Mouse (Mus musculus) embryonic facial prominence, embryonic 11.5 days (tissue): ENCODE measurements around the gene Maml3. TPM values are rescaled to one million over a fixed set of nuclear protein-coding genes. Genes with fewer than 3 reads are reported as not detected.

Source experiments
- ATAC-seq: fragments of 200-750 bp; cut with Nextera tagmentation; replicated peaks from 2 replicates; pipeline ENCODE4 v1.8.0; 2017; ENCODE audit warnings: low read depth; ENCODE audit not compliant: insufficient number of reproducible peaks, low FRiP score, low TSS enrichment
- DNase-seq: peaks from one replicate; pipeline ENCODE4 v3.0.0-alpha.2; 2015; ENCODE audit warnings: low spot score
- H3K27ac ChIP-seq: fragments of 300-500 bp; sonication (generic); replicated peaks from 2 replicates; pipeline ENCODE4 v1.5.1; 2014; ENCODE audit warnings: mild to moderate bottlenecking, low read depth, low read length, control low read depth
- H3K27me3 ChIP-seq: fragments of 300-500 bp; sonication (generic); 2 replicates; pipeline ENCODE4 v1.6.1; 2014; ENCODE audit warnings: mild to moderate bottlenecking, low read length, moderate library complexity, mixed read lengths; ENCODE audit not compliant: control insufficient read depth, insufficient read depth
- H3K36me3 ChIP-seq: fragments of 300-500 bp; sonication (generic); replicated peaks from 2 replicates; pipeline ENCODE4 v1.6.1; 2014; ENCODE audit warnings: low read depth, mild to moderate bottlenecking, low read length, moderate library complexity, mixed read lengths; ENCODE audit not compliant: control insufficient read depth, insufficient read depth
- H3K4me1 ChIP-seq: fragments of 300-500 bp; sonication (generic); 2 replicates; pipeline ENCODE4 v1.6.1; 2014; ENCODE audit warnings: low read length, mixed read lengths; ENCODE audit not compliant: control insufficient read depth, insufficient read depth
- H3K4me2 ChIP-seq: fragments of 300-500 bp; sonication (generic); 2 replicates; pipeline ENCODE4 v1.6.1; 2014; ENCODE audit warnings: low read depth, mild to moderate bottlenecking, control low read depth, low read length, moderate library complexity
- H3K4me3 ChIP-seq: fragments of 300-500 bp; sonication (generic); 2 replicates; pipeline ENCODE4 v1.5.1; 2014; ENCODE audit warnings: low read depth, low read length, control low read depth
- H3K9ac ChIP-seq: fragments of 300-500 bp; sonication (generic); replicated peaks from 2 replicates; pipeline ENCODE4 v1.6.1; 2014; ENCODE audit warnings: mild to moderate bottlenecking, control low read depth, low read length
- H3K9me3 ChIP-seq: fragments of 300-500 bp; sonication (generic); replicated peaks from 2 replicates; pipeline ENCODE4 v1.6.1; 2016; ENCODE audit warnings: mild to moderate bottlenecking, low read length, inconsistent platforms, mixed read lengths; ENCODE audit not compliant: control insufficient read depth
- WGBS: fragments of 180-500 bp; shearing (Covaris S2); extraction: QIAGEN DNeasy Blood & Tissue Kit; methylation state at CpG from one replicate; pipeline ENCODE4 v1.1.7; 2014; 5-methylcytosine and 5-hydroxymethylcytosine counted together
- polyA plus RNA-seq: library from polyadenylated mRNA; unstranded; fragments of >200 nt; fragmentation: Nextera tagmentation; extraction: Ambion mirVana; gene quantifications from 2 replicates; pipeline ENCODE4 v1.2.1, GENCODE M21; 2014

Maml3 gene
- polyA plus RNA-seq, 1 experiment from 2014 or later: 4.4 TPM

GRCm38 (mm10) chr3:51937176-51937575 is 167.7 kb downstream of the Maml3 start:
- Histone ChIP-seq H3K4me3 (no peak overlapping the region), H3K9ac (no peak overlapping the region), H3K36me3 (no peaks in the 10 kb centered on the region), H3K4me1 (no peaks in the 10 kb centered on the region), H3K27me3 (no peaks in the 10 kb centered on the region), H3K9me3 (no peaks in the 10 kb centered on the region), H3K27ac (no peak overlapping the region), H3K4me2 (no peak overlapping the region)
- 89% methylated on average over 5 of the region's 5 CpGs for WGBS
- ATAC-seq: no peak
- no peak for DNase-seq

DNA sequence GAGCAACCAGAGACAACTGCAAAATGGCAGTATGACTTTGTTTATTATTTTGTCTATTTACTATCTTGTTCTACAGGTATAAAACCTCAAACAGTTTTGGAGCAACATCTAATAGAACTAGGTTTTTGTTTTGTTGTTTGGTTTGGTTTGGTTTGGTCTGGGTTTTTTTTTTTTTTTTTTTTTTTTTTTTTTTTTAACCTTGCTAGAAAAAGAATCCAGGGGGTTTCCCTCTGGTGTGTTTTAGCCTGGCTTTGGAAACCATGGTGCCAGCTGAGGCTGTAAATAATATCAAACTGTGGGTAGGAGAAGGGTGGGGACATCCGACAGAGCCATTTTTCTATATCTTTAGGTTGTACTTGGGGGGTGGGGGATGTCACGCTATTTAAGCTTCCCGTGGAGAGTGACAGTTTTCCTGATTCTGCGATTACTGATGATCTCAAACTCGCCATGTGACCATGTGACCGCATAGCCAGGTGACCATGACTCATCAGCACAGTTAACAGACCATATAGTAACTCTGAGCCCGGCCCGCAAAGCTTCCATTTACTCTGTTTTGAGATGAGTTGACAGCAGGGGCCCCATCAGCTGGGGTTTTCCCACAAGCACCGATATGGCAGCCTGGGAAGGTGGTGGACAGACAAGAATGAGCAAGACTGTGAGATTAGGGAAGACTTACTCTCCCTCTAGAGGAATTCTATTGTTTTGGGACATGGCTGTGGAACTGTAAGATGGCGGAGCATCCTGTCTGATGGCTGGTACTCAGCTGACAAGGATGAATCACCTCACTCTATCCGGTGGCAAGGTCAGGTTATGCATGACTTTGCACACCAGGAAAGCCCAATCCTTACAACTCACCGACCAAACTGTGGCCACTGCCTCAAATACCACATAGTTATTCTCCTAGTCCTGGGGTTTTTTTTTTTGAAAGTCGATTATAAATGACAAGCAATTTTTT is 170.1 kb downstream of the Maml3 start:
- 91% methylated on average over 13 of the region's 13 CpGs for WGBS
- ATAC-seq: no peak

GRCm38 (mm10) chr3:51928188-51928587 is 176.7 kb downstream of the Maml3 start:
- Histone ChIP-seq H3K27ac (no peak overlapping the region), H3K27me3 (no peaks in the 10 kb centered on the region), H3K4me2 (no peak overlapping the region), H3K4me1 (no peaks in the 10 kb centered on the region), H3K9ac (no peak overlapping the region), H3K9me3 (no peaks in the 10 kb centered on the region), H3K36me3 (no peaks in the 10 kb centered on the region), H3K4me3 (no peak overlapping the region)
- WGBS: 60% methylated on average over 14 of the region's 14 CpGs
- DNase-seq (peak; percentile 46), ATAC-seq (no peak)

More for the DNA sequence above, 170.1 kb downstream of the Maml3 start:
- Histone ChIP-seq H3K9ac (no peak overlapping the region), H3K27ac (no peak overlapping the region), H3K27me3 (no peaks in the 10 kb centered on the region), H3K36me3 (no peaks in the 10 kb centered on the region), H3K4me1 (no peaks in the 10 kb centered on the region), H3K4me2 (no peak overlapping the region), H3K4me3 (no peak overlapping the region), H3K9me3 (no peaks in the 10 kb centered on the region)
- DNase-seq: no peak

GRCm38 (mm10) chr3:51927591-51927990 is 177.3 kb downstream of the Maml3 start:
- WGBS: 54% methylated on average over 7 of the region's 7 CpGs

DNA sequence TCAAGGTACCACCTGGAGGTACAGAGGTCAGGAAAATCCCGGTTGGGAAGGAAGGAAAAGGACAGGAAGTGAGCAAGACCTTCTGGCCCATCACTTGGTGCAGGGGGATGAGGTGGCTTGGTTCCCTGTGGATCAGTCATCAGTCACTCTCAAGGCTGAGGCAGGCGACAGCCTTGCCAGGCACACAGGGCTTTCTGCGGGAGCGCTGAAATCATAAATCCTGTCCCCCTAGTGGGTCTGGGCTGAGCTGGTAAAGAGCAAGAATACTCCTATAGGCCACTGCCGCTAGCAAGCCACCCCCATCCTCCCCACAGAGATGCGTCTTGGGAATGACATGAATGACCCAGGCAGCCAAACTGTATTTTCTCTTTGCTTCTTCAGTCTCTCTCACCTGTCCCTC is 177.8 kb downstream of the Maml3 start:
- Histone ChIP-seq H3K4me3 (no peak overlapping the region), H3K36me3 (no peaks in the 10 kb centered on the region), H3K4me2 (no peak overlapping the region), H3K9me3 (no peaks in the 10 kb centered on the region), H3K27ac (no peak overlapping the region), H3K27me3 (no peaks in the 10 kb centered on the region), H3K9ac (no peak overlapping the region; the same call in 1 of the 2 replicates), H3K4me1 (no peaks in the 10 kb centered on the region)
- ATAC-seq (no peak), DNase-seq (no peak)
- 60% methylated on average over 6 of the region's 6 CpGs for WGBS

More at GRCm38 (mm10) chr3:51927591-51927990, 177.3 kb downstream of the Maml3 start:
- DNase-seq (peak; percentile 37), ATAC-seq (no peak)
- Histone ChIP-seq H3K27ac (no peak overlapping the region), H3K4me1 (no peaks in the 10 kb centered on the region), H3K4me3 (no peak overlapping the region), H3K36me3 (no peaks in the 10 kb centered on the region), H3K4me2 (peak overlapping the region; percentile 13; the same call in 1 of the 2 replicates), H3K9me3 (no peaks in the 10 kb centered on the region), H3K27me3 (no peaks in the 10 kb centered on the region), H3K9ac (no peak overlapping the region)

- no peak for ATAC-seq
- 71% methylated on average over 2 of the region's 2 CpGs for WGBS
Observed at GRCm38 (mm10) chr3:51925758-51926157, 179.1 kb downstream of the Maml3 start.

DNA sequence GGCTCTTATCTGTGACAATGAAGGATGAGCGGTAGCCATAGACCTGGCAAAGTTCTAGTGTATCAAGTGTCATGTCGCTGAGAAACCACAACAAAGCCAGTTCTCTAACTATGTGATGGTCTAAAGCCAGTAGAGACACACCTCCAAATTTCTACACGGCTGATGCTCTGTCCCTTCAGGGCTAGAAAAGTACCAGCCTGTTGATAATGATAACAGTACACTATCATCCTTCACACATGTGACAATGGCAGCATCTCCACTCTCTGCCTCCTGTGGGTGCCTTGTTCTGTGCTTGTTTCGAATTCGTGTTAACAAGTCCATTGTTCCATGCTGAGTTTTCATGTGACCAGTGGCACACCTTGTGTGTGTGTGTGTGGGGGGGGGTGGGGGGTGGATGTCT is 180.2 kb downstream of the Maml3 start:
- ATAC-seq (no peak), DNase-seq (no peak)
- no peaks in the 10 kb centered on the region for H3K27me3 ChIP-seq
- no peak overlapping the region for H3K4me2 ChIP-seq
- H3K36me3 ChIP-seq: no peaks in the 10 kb centered on the region
- H3K27ac ChIP-seq: no peak overlapping the region
- H3K9me3 ChIP-seq: no peaks in the 10 kb centered on the region; the same call in 1 of the 2 replicates
- no peaks in the 10 kb centered on the region for H3K4me1 ChIP-seq
- 76% methylated on average over 5 of the region's 5 CpGs for WGBS
- no peak overlapping the region for H3K9ac ChIP-seq
- H3K4me3 ChIP-seq: no peak overlapping the region

More at GRCm38 (mm10) chr3:51925758-51926157, 179.1 kb downstream of the Maml3 start:
- Histone ChIP-seq H3K4me3 (no peak overlapping the region), H3K4me1 (no peaks in the 10 kb centered on the region), H3K36me3 (no peaks in the 10 kb centered on the region), H3K4me2 (no peak overlapping the region), H3K27me3 (no peaks in the 10 kb centered on the region), H3K27ac (no peak overlapping the region), H3K9ac (no peak overlapping the region), H3K9me3 (no peaks in the 10 kb centered on the region)
- no peak for DNase-seq

DNA sequence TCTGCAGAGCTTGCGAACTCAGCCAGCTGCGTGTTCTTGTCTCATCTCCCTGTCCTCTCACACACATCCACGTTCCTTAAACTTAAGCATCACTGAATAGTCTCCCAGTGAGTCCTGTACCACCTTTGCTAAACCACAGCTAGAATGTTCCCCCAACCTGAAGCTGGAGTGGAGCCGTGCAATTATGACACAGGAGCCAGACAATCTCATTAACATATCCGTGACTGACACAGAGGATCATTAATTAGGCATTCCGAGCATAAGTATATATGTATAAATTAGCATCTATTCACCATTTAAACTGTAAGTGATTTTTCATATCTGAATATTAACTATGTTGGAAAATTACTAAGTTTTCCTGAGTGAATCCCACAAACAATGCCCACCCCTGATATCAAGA is 181.1 kb downstream of the Maml3 start:
- ATAC-seq: no peak
- Histone ChIP-seq H3K36me3 (no peaks in the 10 kb centered on the region), H3K4me3 (no peak overlapping the region), H3K27ac (no peak overlapping the region), H3K9ac (no peak overlapping the region), H3K4me2 (no peak overlapping the region), H3K4me1 (no peaks in the 10 kb centered on the region), H3K27me3 (no peaks in the 10 kb centered on the region), H3K9me3 (no peaks in the 10 kb centered on the region; the same call in 1 of the 2 replicates)
- 74% methylated on average over 6 of the region's 6 CpGs for WGBS
- no peak for DNase-seq
